9 mouse cellular contexts compared by ENCODE assay signal in the genomic region with DNA sequence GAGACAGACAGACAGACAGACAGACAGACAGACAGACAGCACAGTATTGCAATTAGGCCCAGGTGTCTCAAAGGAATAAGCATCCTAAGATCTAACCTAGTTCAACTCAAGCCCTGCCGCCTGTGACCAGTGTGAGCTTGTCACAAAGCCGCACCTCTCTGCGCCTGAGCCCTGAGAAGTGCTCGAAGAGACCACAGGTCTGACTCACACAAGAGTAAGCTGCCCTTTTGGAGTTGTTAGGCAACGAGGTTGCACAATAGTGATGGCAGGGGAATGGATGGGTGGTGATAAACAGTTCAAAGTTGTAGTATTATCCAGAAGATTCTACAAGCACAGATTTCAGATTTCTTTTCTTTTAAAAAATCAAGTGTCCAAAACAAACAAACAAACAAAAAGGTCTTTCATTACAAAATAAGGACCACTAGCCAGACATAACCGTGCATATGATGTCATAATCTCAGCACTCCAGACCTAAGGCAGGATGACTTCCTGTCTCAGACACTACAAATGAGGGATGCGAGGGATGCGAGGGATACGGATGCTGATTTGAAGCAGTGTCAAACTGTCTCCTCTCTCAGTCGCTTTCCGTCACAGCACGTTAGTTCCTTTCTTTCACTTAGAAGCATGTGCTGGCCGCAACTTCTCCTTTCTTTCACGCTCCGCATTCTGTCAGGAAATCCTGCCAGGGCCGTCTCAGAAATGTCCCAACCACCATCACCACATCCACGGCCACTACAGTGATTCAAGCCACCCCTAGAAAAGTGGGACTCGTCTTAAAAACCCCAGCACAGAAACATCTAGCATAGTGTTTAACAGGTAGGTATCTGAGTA. TPM values are rescaled to one million over a fixed set of nuclear protein-coding genes. Genes with fewer than 3 reads are reported as not detected.
DNase-seq lines count a peak whose midpoint lies in the region; ATAC-seq lines count a peak whose summit lies in the region.
"Had no signal": no experiment of that assay in that cellular context is flagged by ENCODE, and none has a peak within 500 bp of the region (broad histone marks: within the 10 kb centered on the region; RNA-seq: fewer than 3 reads in every experiment).

No protein-coding gene starts in this region.

- no peak overlapping the region for H3K4me3 ChIP-seq in kidney, embryonic 14.5 days (ENCODE audit: low read length)
- no peak overlapping the region for H3K4me3 ChIP-seq in forebrain, embryonic 13.5 days
- H3K4me3 ChIP-seq: hindbrain, embryonic 15.5 days had no signal

- no peak overlapping the region for H3K27ac ChIP-seq in kidney, embryonic 14.5 days (ENCODE audit: low read depth, low read length)
- H3K27ac ChIP-seq in forebrain, embryonic 13.5 days, result no peak overlapping the region
- H3K27ac ChIP-seq: hindbrain, embryonic 15.5 days had no signal

- H3K4me2 ChIP-seq in kidney, embryonic 14.5 days (replicated peaks; ENCODE audit: low read depth, low read length), result no peak overlapping the region
- H3K4me2 ChIP-seq in forebrain, embryonic 13.5 days, result no peak overlapping the region
- H3K4me2 ChIP-seq: hindbrain, embryonic 15.5 days had no signal

- H3K36me3 ChIP-seq in kidney, embryonic 14.5 days (ENCODE audit: control insufficient read depth, insufficient read depth, low read length), result no peaks in the 10 kb centered on the region
- H3K36me3 ChIP-seq in forebrain, embryonic 13.5 days (ENCODE audit: poor library complexity, severe bottlenecking), result no peaks in the 10 kb centered on the region
- H3K36me3 ChIP-seq: hindbrain, embryonic 15.5 days had no signal

- no peaks in the 10 kb centered on the region for H3K4me1 ChIP-seq in kidney, embryonic 14.5 days (ENCODE audit: control insufficient read depth, insufficient read depth, low read length)
- H3K4me1 ChIP-seq in forebrain, embryonic 13.5 days, result no peaks in the 10 kb centered on the region
- H3K4me1 ChIP-seq: hindbrain, embryonic 15.5 days had no signal

- no peak overlapping the region for H3K9ac ChIP-seq in kidney, embryonic 14.5 days (ENCODE audit: low read depth, low read length)
- no peak overlapping the region for H3K9ac ChIP-seq in forebrain, embryonic 13.5 days
- H3K9ac ChIP-seq: hindbrain, embryonic 15.5 days had no signal

- DNase-seq in urinary bladder, postnatal 14 days (ENCODE audit: low spot score), result peak; percentile 70
- DNase-seq in urinary bladder, postnatal 10 days (ENCODE audit: low spot score), result no peak
- peak; percentile 46 for DNase-seq in brain, adult 2 months (ENCODE audit: low read depth, low spot score)
- DNase-seq in lung, postnatal 10 days, result peak; percentile 47
- no peak for DNase-seq in cerebellum, adult 9-10 months

- WGBS in kidney, embryonic 14.5 days, result 78% methylated on average over 18 of the region's 18 CpGs
- 78% methylated on average over 18 of the region's 18 CpGs for WGBS in forebrain, embryonic 13.5 days

- no peak for ATAC-seq in erythroblast, adult 5-6 weeks (replicated peaks; ENCODE audit: low FRiP score, poor library complexity, severe bottlenecking)
- no peak for ATAC-seq in kidney, embryonic 14.5 days (ENCODE audit: low FRiP score, low TSS enrichment)
- ATAC-seq in forebrain, embryonic 13.5 days, result no peak

- H3K27me3 ChIP-seq in kidney, embryonic 14.5 days (ENCODE audit: control insufficient read depth, insufficient read depth, low read length), result no peaks in the 10 kb centered on the region
- no peaks in the 10 kb centered on the region for H3K27me3 ChIP-seq in forebrain, embryonic 13.5 days
- H3K27me3 ChIP-seq: hindbrain, embryonic 15.5 days had no signal

- H3K9me3 ChIP-seq in kidney, embryonic 14.5 days (ENCODE audit: control insufficient read depth, low read length), result no peaks in the 10 kb centered on the region
- H3K9me3 ChIP-seq in forebrain, embryonic 13.5 days (replicated peaks), result 0 out of 2 replicates have a peak, but pooled peaks cover 5% of the 10 kb centered on the region
- H3K9me3 ChIP-seq: hindbrain, embryonic 15.5 days had no signal

RNA-seq across cellular contexts. Expression of a gene that starts 24.2 kb away (rescaled TPM):
- 6.7 and 13.3 TPM in 2 replicates for total RNA-seq in erythroblast, adult 5-6 weeks (2015; ENCODE audit: low replicate concordance)
- total RNA-seq in erythroblast, adult 5-6 weeks (2017; ENCODE audit: low replicate concordance), result 3.9 and 6.4 TPM in 2 replicates
- polyA plus RNA-seq in kidney, embryonic 14.5 days (2014; fragmentation: Nextera tagmentation; extraction: Ambion mirVana), result 36.0 and 45.7 TPM in 2 replicates
- polyA plus RNA-seq in forebrain, embryonic 13.5 days (2015; fragmentation: Nextera tagmentation; extraction: Ambion mirVana), result 44.9 and 63.0 TPM in 2 replicates

RNA-seq across cellular contexts. Expression of a gene that starts 37.7 kb away (rescaled TPM):
- total RNA-seq in erythroblast, adult 5-6 weeks (2015; ENCODE audit: low replicate concordance), result 81.7 and 93.6 TPM in 2 replicates
- 133 and 147 TPM in 2 replicates for total RNA-seq in erythroblast, adult 5-6 weeks (2017; ENCODE audit: low replicate concordance)
- 37.8 and 69.6 TPM in 2 replicates for polyA plus RNA-seq in kidney, embryonic 14.5 days (2014; fragmentation: Nextera tagmentation; extraction: Ambion mirVana)
- 45.9 and 47.4 TPM in 2 replicates for polyA plus RNA-seq in forebrain, embryonic 13.5 days (2015; fragmentation: Nextera tagmentation; extraction: Ambion mirVana)

Comparison
In these comparisons a context has a peak if more than half of its experiments do, and no peak if none do; other contexts are left out.
1. DNase-seq: peak in urinary bladder, postnatal 14 days (single experiment), brain, adult 2 months (single experiment) and lung, postnatal 10 days (single experiment); none in urinary bladder, postnatal 10 days (single experiment) and cerebellum, adult 9-10 months (single experiment).